Mouse (Mus musculus) lung, postnatal 36 days (tissue): ENCODE measurements around the gene Crtac1.

ENCODE experiments used
- DNase-seq: peaks from one replicate; pipeline ENCODE4 v3.0.0; 2022; ENCODE audit warnings: mixed read lengths

Crtac1 gene

DNA sequence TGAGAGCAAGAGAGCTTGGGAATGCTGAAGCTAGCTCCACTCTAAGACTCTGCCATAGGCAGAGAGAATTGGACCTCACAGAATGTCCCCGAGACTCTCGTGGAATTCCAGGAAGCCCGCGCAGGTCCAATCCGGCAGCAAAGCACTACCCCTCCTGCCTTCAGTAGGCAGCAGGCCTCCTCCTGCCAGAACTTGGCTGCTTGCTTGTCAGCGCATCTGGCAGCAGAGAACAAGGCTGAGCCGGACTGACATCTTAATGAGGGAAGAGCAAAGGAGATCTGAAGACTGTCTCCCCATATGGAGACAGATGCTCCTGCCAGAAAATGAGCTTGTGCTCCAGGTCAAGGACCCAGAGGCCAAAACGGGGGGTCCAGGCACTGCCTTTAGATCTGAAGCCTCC is 16.5 kb downstream of the Crtac1 start:
- no peak for DNase-seq

DNA sequence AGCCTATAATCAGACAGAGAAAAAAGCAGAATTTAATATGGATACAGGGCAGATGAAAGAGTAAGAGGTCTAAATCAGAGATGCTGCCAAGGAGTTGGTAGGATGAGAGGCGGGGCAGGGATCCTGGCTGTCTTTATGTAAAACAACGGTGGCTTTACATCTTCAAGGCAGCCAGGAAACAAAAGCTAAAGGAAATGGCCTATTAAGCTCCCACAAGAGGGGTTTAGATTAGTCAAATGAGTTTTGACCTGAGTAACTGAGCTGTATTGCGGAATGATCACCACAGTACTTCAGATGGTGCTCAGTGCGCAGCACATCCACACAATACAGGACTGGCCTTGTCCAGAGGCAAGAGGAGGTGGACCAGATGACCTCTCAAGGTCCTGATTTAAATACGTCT is 21.7 kb downstream of the Crtac1 start:
- DNase-seq, result no peak

DNA sequence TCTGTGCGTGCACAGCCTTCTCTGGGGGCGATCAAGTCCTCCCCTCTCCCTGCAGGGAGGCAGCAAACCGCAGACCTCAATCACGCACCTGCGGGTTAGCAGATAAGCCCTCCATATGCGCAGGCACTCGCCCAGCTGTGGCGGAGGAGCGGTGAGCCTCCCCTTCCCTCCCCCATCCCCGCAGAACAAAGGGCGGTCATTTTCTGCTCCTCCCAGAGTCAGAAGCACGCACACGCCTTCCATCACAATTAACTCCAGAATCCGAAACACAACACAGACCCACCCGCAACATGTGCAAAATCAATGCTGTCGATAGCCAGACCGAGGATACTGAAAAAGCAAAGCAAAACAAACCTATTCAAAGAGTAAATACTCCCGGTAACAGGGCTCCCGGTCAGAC is 22.4 kb downstream of the Crtac1 start:
- DNase-seq, result no peak

DNA sequence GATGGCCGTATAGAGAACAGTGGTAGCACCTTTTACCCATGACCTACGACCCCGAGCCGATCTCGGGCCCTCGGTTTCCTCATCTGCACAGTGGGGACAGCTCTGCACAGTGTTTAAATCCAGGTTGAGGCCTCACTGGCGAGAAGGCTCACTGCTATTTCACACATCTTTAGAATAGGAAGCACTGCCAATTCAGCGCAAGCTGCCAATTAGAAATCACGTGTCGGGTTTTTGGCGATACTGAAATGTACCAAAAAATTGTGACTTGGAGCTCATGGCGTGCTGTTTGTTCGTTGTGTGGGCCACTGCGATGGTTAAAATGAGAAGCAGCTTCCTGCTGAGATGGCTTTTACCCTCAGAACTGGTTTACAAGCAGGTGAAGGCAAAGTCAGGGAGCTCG is 27.2 kb downstream of the Crtac1 start:
- no peak for DNase-seq

DNA sequence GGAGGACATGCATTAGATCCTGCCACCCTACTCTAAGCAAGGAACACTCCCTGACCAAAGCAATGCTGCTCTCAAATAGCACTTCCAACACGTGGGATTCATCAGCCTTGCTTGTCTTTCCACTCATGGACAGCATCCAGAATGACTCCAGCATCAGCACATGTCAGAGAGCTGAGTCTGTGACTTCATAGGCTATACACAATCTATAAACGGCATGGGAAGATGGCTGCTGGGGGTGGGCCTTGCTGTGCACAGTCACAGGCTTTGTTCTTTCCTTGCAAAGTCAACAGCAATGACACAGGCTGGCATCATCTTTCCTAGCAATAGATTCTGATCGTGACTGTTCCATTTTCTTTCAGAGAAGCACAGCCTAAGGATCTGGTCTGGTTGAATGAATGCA is 31.6 kb downstream of the Crtac1 start:
- DNase-seq, result no peak

DNA sequence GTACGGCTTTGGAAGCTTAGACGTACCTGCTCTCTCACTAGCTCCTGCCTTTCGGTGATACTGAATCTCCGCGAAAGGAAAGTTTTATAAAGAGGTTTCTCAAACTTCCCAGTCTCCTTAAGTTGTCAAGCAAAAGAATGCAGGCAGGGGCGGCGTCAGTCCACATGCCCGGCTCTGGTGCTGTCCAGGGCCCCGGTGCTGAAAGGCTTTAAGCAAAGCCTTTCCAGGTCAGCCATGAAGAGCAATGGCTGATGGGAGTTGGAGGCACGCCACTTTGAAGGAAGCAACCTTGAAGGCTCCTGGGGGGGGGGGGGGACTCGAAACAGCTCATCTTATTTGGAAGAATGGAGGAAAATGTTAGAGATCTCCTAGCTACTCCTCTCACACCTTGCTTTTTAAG is 34.3 kb downstream of the Crtac1 start:
- peak; percentile 8 for DNase-seq

DNA sequence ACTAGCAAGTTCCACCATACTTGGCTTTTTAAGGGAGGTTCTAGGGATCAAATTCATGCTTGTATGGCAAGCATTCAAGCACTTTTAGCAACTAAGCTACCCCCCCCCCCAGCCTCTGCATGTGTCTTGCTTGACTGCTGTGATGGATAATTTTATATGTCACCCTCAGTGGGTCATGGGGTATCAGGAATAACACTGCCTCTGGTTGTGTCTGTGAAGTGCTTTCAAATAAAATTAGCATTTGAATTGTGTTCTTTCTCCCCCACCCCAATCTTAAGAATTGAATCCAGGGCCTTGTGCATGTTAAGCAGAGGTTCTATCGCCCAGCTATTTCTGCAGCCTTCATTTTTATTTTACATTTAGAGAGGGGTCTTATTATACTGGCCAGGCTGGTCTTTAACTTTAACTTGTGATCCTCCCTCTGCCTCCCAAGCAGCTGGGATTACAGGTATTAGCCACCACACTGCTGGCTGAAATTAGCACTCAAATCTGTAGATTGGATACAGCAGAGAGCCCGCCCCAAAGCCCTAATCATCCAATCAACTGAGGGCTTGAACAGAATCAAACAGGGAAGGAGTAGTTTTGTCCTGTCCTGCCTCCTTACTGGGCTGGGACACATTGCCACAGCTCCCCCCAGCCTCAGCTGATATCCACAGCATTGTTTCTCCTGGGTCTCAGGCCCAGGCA is 36.6 kb downstream of the Crtac1 start:
- DNase-seq, result no peak

DNA sequence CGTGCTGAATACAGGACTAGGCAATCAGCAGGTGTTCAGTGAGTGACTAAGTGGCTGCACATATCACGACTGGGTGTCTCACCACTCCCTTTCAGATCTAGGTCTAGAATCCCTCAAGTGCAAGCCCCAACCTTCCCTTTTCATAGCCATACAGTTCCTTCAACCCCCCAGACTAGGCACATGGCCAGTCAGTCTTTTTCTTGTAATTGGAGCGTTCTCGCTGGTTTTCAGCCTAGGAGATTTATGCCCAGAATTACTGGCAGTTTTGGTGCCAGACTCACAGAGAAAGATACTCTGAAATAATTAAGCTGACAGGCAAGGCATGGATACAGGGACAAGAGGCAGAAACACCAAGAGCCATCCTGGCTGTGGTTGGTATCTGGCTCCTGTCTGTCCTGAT is 37.7 kb downstream of the Crtac1 start:
- no peak for DNase-seq

DNA sequence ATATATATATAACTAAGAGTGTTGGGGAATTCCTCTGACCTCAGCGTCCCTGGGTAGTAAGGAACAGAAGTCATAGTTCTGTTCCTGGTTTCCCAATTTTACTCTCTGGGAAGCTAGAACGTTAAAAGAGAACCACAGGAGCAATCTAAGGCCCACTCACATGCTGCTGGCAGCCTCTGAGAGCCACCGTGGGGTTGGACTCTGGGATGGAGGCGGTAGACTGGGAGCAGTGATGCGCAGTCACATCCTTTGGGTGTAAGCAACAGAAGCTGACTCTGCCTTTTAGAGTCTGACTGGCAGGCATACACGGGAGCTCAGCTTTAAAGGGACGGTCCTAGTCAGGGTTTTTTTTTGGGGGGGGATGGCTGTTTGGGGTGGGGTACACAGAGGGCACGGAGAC is 39.5 kb downstream of the Crtac1 start:
- no peak for DNase-seq

DNA sequence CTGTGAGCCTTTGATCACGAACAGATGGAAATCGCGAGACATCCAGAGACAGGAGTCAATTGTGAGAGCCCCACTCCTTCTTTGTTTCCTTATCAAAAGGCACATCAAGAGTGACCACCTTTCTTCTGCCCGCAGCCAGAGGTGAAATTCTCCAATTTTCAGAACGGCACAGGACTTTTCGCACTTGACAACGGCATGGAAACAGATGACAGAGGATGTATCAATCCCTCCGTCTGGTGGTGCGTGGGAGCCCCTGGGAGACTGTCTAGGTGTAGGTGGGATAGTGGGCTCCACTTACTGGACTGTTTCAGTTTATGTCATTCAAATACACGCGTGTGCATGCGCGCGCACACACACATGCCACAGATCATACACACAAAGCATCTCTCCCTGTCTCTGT is 42.0 kb downstream of the Crtac1 start:
- no peak for DNase-seq

DNA sequence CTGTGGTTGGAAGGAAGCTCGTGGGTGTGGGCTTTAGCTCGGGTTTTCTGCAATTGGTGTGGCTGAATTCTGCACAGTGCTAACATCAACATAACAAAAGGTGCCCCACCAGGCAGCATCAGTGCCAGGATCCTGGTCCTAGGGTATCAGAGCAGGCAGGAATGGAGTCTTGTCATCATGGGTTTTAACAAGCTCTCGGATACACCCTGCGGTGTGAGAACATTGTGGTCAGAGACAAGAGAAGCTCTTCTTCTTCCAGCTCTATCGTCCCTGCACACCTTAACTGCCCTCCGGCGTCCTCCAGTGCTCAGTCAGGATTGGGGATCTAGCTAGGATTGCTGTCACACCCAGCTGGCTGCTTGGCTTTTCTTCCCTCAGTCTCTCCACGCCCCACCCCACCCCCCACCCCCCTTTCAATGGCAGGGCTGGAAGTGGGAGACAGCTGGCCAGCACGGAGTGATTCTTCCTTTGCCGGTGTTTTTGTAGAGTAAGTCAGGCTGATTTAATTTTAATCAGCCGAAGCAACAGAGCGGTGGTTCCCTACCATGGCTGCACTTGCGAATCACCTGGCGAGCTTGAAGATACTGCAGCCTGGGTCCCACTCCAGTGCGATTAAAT is 46.5 kb downstream of the Crtac1 start:
- no peak for DNase-seq

DNA sequence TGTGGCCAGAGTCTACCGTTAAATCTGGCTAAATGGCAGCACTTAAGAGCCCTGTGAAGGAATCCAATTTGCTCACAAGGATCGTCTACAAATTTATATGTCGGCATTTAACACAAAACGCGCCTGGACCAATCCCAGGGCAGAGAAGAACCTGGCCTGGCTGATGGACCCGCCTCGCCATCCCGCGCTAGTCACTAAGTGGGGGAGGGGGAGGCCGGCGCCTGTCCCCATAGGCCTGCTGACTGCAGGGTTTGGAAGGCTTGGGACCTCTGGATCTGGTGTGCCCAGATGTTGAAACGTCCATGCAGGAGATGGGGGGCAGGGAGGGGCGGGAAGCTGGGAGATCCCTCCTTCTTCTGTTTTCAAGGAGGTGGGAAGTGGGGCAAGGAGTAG is 50.6 kb downstream of the Crtac1 start:
- no peak for DNase-seq

DNA sequence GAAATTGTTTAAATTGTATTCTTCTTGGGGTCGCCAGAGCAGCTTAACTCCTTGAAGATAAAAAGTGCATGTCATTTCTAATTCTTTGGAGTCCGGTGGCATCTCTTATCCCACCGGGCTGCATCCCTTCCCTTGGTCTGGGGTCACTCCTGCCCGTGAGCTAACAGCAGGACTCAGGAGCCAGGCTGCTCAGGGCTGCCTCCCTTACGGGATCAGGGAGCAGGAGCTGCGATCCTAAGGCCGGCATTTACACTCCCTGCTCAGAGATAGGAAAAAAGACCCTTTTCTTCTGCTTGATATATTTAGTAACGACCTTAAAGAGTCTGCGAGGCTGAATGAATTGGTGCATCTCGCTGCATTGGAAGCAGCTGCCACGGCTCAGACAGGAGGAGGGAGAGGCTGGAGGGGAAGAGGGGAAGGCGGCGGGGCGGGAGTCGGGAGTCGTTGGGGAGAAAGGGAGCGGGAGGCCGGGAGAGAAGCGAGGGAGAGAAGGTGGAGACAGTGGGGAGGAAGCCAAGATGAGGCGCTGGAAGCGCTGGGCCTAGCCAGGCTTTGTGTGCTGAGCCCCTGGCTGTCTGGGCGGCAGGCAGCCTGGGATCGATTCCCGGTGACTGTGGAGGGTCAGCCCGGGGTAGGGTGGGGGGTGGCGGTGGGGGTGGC is 51.1 kb downstream of the Crtac1 start:
- no peak for DNase-seq

DNA sequence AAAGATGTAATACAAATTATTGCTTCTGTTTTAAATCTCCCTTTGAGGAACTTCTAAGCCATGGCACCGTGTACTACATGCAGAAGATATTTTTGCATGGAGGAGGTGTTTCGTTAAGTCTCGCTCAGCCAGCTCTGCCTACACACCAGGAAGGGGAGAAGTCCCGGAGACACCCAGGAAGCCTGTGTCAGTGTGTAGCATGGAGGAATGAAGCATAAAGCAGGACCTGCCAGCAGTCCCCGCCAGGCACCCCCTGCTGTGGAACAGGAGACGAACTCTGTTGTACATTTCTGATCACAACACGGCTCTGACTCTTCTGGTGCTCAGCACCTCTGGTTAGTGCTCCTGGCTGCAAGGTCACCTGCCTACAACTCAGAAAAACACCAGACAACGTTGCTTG is 51.8 kb downstream of the Crtac1 start:
- DNase-seq, result no peak

DNA sequence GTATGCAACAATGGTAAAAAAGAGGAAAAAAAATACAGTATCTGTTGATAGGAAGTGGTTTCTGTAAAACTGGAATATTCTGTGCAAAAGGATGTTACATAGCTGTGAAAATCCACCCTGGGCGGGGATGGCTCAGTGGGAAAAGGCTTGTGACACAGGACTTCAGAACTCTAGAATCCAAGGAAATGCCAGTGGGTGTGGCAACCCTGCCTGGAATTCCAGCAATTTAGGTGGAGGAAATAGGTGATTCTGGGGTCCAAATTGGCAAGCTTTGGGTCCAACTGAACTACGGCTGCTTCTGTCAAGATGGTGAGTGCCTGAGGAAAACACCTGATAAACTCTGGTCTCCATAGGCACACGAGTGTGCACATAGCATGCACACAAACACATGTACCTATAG is 54.4 kb downstream of the Crtac1 start:
- DNase-seq, result no peak

DNA sequence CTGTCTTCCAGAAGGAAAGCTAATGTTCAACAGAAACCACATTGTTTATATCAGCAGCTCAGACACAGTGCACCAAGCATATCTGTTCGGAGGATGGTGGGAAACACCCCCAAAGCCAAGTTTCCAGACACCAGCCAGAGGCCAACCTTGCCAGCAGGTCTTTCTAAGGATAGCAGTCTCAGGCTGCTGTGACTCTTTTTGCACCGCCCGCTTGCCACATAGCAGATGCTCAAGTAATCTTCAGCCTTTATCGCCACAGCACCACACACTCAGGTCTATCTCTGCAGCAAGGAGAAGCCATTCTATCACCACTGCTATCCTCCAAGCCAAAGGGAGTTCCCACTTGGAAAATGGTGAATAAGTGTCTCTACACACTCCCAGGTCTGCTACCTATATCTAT is 68.0 kb downstream of the Crtac1 start:
- DNase-seq, result no peak

DNA sequence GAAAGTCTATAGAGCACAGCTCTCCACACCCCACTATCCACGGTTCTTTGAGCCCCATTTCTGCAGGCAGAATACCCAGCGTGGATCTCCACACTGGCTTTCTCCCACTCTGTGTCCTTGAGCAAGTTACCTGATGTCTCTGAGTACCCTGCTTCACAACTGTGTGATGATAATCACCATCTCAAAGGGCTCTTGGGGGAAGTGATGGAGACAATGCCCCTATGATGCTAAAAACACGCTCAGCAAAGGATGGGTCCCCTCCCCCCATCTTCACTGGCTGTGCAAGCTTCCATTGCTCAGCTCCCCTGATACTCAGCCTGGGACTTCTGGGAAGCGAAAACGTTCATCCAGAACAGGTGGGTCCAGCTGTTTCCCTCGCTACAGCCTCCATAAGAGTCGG is 73.2 kb downstream of the Crtac1 start:
- DNase-seq, result no peak

DNA sequence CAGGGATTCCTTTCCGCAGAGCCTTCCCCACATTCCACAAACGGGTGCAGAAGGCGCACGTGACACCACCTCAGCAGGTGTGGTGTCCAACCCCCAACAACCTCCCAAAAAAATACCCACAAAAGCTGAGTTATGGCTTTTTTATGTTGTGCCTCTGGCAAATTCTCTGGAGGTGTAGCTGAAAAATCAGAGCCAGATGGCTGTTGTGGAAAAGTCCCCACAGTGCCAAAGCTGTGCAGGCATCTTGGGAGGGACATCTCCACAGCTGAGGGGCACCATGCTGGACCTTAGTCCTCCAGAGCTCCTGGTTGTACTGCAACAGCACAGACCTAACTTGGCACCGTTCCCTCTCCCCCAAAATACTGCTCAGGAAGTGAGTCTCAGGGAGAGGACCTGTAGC is 74.7 kb downstream of the Crtac1 start:
- no peak for DNase-seq

DNA sequence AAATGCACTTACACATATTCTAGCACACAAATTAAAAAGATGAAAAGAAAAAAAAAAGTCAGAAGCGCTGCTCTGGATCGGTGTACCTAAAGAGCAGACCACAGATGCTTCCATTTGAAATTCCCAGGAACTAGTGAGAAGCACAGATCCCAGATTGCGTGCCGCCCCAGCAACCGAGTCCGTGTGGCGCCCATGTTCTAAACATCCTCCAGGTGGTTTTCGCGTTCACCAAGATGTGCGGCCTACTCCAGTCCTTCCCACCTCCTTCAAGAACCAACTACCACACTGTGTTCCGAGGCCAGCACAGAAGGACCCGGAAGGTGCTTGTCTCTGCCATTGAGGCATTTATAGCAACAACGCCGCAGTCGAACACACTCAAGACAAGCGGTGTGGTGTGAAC is 76.1 kb downstream of the Crtac1 start:
- no peak for DNase-seq

DNA sequence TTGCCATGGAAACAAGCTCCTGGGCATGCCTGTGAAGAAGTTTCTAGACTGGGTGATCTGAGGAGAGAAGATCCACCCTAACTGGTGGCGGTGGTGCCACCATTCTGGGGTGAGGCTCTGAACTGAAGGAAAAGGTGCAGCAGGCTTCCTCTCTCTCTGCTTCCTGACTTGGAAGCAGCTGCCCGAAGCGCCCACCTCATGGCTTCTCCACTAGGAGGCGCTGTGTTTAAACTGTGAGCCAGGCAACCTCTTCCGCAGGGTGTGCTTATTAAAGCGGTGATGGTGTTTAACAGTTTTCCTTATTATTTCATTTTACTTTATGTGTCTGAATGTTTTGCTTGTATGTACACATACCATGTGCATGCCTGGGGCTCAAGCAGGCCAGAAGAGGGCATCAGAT is 90.4 kb downstream of the Crtac1 start:
- peak; percentile 18 for DNase-seq

DNA sequence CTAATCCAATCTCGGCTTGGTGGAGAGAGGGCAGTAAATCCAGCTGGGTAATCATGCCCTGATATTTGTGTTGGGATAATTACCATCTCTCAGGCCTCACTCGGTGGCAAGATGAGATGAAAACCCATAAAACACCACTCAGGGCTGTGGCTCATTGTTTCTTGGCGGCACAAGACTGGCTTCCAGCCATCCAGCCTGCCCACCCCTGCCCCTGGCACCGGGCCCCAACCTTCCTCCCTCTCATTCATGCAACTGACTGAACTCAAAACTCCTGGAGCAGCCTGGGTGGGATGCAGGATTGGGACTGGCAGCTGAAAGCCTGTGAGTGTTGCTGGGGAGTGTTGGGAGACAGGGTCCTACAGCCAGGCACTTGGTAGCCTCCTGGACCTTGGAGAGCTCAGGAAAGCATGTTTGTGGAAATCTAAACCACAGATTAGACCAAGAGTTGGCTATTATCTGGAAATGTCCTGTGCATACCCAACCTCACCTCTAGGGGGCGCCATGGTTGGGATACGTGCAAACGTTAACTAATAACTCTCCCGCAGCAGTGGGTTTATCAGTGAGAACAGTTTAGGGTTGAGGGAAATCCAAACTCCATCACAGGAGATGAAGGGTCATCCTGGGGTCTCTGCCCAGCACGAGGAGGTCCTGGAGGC is 99.4 kb downstream of the Crtac1 start:
- DNase-seq, result no peak

DNA sequence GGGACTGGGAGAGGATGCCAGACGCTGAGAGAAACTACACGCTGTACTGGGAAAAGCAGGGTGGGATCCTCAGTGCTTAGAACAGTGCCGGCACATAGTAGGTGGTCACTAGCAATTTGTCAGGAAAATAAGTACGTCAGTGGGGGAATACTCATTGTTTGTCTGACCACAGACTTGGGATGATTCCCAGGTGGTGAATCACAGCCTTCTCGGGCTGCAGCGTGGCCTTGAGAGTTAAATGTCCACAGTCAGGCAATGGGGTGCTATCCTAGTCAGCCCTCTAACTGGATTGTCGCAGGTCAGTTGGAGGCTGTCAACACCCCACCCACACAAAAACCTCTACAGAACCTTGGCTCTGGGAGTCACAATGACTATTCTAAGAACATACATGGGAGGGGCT is 100.1 kb downstream of the Crtac1 start:
- no peak for DNase-seq

DNA sequence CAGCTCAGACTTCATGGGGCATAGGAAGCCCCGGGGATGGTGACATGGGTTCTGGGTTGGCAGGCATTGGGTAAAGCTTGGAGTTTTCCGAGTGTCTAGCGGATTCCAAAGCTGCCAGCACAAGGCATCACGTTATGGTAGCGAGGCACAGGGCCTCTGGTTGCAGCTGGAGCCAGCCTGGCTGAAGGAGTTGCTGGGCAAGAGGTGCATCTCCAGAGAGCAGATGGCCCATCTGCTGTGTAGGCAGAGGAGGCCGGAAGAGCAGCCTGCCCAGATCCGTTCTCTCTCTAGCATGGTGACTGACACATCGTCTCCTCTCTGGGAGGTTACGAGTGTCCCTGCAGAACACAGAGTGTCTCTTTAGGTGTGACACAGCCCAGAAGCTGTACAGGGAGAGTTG is 103.4 kb downstream of the Crtac1 start:
- DNase-seq, result no peak

DNA sequence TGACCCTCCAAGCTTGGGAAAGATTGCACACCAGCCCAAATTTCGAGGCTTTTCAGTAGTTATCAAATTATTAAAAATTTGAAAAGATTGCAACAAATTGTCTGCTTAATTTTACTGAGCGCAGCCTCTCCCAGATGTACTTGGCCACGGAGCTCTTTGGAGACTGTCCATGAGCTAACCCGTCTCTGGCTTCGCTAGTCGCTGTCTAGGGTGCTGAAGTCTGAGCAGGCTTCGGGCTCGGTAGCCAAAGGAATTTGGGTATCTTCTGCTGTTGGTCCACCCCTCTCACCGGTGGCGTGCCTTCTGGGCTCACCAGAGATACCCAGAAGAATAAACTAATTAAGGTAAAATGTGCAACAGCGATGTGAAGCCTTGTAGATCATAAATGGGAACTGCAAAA is 105.7 kb downstream of the Crtac1 start:
- DNase-seq, result peak; percentile 61
